Mouse (Mus musculus) megakaryocyte, embryonic 14.5 days (primary cell): ENCODE data around the gene Disc1.

ENCODE experiments used
- FLI1 ChIP-seq: IDR thresholded peaks from 2 replicates; pipeline ENCODE4 v1.6.1; 2012; ENCODE audit warnings: low read length, inconsistent platforms, mixed read lengths
- GATA1 ChIP-seq: IDR thresholded peaks from 3 replicates; pipeline ENCODE4 v1.6.1; 2012; ENCODE audit warnings: mixed read lengths, low read length, inconsistent platforms, borderline replicate concordance

DNA sequence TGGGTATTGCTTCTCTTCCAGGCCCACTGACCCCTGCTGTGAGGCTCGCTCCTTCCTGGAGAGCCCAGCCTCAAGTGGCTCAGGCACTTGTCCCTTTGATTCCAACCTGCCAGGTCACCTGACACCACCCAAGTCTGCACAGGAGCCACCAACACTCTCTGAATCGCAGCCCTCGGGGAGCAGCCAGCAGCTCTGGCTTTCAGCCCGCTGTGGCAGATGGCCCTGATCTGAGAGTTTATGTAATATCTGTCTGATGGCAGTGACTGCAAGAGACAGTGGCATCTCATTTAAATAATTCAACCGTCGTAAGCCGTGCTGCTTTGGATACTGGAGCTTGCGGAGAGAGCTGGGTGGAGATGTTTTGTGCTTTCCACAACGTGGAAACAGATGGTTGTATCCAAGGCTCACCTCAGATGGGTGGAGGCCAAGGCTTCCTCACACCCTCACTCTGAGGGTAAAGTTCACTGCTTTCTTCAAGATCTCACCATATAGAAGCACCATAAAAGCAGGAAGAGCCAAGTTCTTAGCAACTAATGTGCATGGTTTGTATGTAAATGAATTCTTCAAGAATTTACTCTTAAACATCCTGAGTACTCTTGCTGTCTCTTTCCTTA, 24.9 kb downstream of the Disc1 start:
- TF ChIP-seq GATA1 (no peak), FLI1 (no peak)
